Mouse (Mus musculus): ENCODE measurements around the gene Mybpc2.

The Mybpc2 gene

DNA sequence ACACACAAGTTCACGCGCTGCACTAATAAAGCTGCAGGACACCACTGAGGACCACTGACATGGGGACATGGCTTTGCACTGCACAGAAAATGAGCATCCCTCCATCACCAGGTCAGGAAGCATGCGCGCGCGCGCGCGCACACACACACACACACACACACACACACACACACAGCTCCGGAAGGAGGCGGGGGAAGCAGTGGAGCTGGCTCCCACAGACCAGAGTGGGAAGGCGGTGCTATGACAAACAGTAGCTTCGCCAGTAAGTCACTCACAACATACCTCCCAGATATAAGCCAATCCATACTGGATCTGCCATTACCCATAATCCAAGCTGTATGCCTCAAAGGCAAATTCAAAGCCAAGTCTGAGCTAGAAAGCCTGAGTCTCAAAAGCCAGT, 22.6 kb upstream of the Mybpc2 start:
- no peak for DNase-seq (ENCODE audit: low read depth, low spot score)

DNA sequence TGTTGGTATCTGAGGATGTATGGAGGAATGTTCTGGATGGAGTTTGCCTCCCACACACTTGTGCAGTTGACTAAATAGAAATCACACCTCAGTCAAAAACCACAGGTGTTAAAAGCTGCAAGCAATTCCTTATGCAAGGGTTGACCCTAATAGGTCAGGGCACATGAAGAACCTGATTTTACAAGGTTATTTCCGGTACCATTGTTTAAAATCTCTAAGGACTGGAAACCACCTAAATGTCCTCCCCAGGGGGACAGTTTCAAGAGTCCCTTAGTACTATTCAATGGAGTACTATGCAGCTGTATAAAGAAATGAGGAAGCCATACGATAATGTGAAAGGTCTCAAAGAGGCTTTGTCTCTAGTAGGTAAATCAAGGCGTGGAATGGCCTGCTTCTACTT, 21.8 kb upstream of the Mybpc2 start:
- DNase-seq (ENCODE audit: low read depth, low spot score) = peak; percentile 51

DNA sequence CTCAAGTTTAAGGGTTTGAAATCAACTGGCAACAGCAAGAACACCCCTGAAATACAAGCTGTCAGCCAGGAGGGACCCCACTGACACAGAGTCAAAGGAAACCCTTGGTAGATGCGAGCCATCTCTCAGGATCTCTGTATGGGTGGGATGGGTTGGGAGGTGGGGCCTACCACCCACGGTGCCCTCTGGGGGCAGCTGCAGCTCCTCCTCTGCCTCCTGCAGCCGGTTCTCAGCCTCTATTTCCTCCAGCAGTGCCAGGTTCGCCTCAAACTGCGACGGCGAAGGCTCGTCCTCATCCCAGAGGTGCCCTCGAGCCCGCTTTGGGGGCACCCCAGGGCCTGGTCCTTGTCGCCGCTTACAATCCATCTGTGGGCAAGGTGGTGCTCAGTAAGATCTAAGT, 18.6 kb upstream of the Mybpc2 start:
- no peak for DNase-seq (ENCODE audit: low read depth, low spot score)

DNA sequence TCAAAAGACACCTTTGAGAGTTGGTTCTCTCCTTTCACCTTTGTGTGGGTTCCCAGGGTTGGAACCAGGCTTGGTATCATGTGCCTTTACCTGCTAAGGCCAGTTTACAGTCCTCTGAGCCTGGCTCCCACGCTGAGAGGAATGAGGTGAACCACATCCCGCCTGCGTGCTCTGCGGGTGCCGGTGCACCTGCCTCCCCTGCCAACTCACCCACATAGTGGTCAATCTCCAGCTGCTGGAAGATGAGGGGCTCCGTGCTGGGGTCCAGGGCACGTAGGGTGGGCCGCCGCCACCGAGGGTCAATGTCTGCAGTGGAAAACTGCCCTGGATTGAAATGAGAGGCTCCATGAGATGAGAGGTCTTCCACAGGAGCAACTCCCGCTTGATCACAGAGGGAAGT, 18.1 kb upstream of the Mybpc2 start:
- DNase-seq (ENCODE audit: low read depth, low spot score) = no peak

DNA sequence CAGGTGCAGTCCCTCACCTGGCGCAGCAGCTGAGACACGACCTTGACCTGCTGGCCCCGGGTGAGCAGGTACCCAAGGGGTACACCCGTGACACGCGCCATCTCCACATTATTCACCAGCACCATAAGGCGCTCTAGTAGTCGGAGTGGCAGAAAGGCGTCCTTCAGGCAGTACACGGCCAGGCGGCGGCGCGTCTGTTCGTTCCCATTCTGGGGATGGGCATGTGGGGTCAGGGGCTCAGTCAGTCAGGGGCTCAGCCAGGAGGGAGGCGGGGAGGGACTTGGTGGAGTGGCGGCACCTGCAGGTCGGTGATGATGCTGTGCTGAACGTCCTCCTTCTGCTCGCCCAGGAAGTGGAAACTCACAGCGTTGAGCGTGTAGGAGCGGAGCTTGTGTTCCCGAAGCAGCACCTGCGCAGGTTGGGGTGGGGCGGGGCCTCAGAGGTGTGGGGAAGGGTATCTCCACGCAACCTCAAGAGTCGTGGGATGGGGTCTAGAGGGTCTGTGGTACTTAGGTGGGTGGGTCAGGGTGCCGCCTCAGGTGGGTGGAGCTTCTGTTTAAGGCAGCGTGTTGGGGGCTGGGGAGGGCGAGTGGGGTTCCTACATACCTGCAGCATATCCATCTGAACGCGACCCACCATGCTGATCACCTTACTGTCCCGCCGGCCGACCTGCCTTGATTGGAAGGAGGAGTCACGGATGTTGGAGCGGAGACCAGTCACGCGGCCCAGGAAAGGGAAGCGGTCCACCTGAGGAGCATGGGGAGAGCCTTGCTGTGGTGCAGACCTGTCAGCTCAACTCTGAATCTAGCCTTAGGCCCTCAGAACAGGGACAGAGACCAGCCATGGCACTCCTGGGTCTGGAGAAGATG, 14.5 kb upstream of the Mybpc2 start:
- DNase-seq (ENCODE audit: low read depth, low spot score) = no peak

DNA sequence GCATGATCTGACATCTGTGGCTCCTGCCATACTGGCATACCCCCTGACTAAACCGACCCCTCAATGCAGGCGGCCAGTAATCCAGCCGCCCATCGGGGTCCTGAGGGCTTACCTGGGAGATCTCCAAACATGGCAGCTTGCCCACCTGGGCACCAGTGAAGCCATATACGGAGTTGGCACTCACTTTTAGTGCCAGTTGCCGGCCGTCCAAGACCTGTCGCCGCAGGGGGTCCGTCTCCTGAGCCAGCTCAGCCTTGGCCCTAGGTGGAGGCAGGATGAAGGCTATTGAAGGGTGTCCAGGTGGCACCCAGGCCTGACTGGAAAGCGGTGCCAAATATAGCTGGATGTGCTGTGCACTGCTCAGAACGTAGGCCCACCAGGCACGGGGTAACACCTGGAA, 13.0 kb upstream of the Mybpc2 start:
- DNase-seq (ENCODE audit: low read depth, low spot score) = no peak

DNA sequence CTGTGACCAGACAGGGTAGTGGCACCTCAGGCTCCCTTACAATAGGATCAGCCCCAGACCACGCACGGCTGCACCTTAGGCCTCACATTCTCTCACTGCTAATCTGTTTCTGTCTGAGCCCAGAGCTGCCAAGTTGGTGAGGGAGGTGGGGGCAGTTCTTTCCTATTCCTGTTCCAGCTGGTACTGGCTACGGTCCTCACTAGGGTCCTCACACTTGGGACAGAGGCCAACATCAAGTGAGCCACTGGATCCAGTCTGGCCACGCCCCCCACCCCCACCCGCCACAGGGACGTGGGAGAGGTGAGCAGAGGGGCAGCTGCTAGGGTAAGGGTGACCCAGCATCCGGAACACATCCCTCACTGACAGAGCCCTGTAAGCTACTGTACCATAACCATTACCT, 12.6 kb upstream of the Mybpc2 start:
- DNase-seq (ENCODE audit: low read depth, low spot score) = no peak

DNA sequence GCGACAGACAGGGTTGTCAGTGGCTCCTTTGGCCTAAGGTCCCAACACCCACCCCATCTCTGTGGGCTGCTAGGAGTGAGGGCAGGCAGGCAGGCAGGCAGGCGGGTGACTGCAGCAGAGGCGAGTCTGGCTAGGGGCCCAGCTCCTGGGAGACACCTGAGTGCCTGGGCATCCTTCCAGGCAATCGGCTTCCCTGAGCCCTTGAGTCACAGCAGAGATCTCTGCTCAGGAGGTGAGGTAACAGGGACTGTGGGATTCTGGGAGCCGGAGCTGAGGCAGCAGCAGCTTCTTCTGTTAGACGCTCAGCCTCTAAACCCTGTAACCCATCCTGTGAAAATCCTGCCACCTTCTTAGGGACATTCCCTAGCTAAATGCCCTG, 12.1 kb upstream of the Mybpc2 start:
- DNase-seq (ENCODE audit: low read depth, low spot score) = no peak

DNA sequence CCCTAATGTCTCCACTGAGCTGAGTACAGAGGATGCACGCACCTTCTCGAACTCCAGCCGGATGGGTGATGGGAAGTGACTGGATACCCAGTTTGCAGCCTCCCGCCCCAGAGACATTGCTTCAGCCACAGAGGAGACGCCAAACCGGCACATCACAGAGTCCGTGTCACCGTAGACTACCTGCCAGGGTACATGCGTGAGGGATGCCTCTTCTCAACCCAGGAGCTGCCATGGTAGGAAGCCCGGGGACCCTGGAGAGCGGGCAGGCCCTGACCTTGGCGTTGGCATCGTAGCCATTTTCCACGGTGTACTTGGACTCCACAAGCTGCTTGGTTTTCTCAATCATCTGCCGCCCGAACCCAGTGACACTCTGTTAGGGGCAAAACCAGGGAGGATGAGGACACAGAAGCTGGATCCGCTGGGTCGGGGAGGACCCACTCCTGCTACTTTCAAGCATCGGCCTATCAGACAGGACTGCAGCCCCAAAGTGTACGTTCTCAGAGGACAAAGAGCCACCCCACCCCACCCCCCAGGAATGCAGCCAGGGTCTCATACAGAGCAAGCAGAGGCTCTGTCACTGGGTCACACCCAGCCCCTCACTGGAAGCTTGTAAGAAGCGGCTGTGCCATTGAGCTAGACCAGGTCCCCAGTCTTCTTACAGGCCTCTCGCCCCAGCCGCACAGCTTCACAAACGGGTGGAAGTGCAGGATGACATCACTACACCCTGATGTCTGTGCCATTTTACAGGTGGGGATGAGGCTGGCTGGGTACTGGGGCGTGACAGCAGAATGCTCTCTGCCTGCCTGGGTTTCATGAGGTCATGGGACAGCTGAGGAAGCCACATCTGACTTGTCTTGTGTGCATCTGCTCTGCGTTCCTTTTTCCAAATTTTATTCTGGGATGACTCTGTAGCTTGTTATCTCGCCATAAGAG, 11.5 kb upstream of the Mybpc2 start:
- peak; percentile 68 for DNase-seq (ENCODE audit: low read depth, low spot score)

DNA sequence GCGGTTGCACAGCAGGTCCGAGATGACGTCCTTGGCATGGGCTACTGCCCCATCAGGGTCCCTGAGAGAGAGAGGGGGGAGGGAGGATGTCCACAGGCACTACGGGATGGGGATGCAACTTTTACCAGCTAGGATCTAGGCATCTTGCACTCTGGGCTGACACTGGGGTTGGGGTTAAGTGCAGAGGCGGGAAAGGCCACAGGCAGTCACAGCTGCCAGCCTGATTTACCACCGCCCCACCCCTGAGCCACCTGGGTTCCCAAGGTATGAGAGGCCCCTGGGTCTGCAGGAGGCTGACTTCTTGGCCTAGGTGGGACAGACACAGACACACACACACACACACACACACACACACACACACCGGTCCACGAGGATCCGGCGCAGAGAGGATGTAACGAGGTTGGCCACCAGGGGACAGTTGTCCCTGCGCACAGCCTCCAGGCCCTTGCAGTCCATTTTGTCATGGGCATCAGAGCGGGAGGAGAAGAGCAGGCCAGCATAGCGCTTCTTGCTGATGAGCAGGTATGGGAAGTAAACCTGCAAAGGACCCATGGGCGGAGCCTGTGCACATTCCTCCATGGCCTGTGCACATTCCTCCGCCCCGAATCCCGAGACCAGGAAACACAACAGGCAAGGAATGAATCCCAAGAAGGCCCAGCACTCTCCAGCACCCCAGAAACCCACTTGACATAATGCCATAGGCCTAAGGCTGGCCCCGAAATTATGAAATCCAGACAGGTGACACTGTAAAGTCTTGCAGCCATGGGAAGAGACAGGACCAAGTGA, 10.4 kb upstream of the Mybpc2 start:
- peak; percentile 76 for DNase-seq (ENCODE audit: low read depth, low spot score)

DNA sequence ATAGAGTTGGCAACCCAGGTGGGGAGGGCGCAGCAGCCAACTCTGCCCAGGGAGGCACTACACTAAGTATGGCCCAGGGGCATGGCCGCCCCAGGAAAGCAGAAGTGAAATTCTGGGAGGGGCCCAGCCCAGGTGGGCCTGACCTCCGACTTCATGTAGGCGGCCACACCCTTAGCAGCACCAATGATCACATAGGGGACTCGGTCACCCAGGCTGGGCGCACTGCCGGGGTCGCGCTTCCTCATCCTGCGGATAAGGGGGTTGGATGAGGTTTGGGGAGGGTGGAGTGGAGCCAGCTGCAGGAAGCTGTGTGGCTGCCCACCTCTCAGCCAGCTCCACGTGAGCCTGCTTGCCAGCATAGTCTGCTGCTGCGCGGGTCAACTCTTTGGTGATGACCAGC, 9.8 kb upstream of the Mybpc2 start:
- DNase-seq (ENCODE audit: low read depth, low spot score) = no peak

DNA sequence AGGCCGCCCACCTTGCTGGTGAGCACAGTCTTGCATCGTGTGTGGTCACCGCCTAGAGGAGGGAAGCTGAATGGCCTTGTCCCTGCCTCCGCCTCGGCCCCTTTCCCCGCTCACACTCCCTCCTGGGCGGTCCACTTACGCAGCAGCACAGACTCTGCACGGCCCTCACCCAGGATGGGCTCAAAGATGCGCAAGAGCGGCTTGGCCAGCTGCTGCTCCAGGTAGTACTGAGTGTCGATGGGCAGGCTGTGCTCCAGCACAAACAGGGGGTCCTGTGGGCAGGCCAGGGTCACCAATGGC, 9.2 kb upstream of the Mybpc2 start:
- no peak for DNase-seq (ENCODE audit: low read depth, low spot score)

DNA sequence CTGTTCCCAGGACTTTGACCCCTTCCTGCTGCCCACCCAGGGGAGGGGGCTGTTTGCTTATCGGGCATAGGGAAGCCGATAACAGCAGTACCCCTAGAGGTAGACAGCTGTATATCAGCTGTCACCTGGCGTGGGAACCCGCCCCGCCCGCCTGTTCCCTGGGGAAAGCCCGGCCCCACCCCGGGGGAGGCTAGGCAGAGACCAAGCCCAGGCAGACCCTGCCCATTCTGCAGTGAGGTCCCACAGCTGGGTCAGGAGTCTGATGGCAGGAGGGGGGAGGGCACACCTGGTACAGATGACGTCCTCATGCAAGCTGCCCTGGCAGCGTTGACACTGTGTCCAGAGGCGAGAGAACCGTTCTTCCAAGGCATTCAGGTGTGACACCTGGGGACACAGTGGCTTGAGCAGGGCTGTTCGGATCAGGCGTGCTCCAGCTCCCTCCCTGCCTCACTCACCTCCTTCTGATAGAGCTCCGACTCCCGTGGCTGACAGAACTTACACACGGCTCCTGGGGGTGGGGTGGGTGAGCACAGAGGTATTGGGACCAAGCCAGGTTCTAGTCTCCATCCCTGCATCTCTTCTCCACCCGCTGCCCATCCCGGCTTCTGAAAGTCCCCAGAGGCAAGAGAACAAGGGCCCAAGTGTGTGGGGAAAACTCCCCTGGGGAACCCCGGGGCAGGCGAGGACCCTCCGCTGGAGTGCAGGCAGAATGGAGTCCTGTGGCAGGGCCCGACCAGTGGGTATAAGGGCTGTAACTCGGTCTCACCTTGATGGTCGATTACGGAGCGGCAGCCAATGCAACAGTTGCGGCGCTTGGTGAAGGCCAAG, 8.7 kb upstream of the Mybpc2 start:
- no peak for DNase-seq (ENCODE audit: low read depth, low spot score)

DNA sequence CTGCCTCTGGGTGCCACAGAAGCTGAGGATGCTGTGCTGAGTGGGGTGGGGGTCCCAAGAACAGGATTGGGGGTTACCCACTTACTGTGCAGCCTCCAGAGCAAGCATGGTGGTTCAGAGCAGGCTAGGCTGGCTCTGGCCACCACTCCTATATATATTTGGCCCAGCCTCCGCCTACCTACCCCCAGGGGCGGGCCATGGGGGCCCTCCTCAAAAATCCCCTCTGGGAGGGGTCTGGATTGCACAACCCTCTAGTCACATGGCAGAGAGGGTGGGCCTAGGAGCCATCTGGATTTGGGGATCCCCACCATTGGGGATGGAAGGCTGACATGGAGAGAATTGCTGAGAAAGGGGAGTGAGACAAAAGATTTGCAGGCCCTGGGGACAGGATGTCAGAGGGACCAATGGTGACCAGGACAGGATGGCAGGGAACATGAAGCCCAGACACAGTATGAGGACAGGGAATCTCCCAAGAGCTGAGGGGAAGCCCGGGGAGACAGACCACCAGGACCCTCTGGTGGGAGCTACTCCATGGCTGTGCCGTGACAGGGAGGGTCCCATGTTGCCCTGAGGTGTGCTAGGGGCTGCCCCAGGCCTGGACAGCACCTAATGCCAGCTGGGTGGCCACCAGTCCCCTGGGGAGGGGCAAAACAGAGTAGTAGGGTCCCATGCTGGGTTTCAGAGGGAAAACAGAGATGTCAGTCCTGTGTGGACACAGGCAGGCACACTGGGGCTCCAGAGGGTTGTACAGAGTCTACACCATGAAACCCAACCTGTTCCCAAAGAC, 7.7 kb upstream of the Mybpc2 start, which contains the start of gene Spib:
TSS of gene Spib (minus strand) at position 126 of the 787 bp plus-strand sequence.
- DNase-seq (ENCODE audit: low read depth, low spot score) = no peak

DNA sequence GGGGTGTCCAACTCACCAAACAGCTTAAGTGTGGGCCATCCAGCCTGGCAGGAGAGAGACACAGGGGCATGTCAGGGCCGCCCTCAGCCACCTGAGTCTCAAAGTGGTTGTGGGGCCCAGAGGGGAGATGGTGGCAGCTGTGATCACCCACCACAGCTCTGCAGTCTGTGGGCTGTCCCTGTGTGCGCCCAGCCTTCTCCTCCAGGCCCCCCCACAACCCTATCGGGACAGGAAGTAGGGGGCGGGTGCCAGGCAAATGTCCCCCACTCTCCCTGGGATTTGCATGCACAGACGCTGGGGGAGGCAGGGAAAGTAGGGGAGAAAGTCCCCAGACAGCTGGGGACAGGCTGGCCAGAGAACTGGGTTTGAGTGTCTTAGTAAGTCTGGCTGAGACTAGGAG, 6.8 kb upstream of the Mybpc2 start:
- no peak for DNase-seq (ENCODE audit: low read depth, low spot score)

DNA sequence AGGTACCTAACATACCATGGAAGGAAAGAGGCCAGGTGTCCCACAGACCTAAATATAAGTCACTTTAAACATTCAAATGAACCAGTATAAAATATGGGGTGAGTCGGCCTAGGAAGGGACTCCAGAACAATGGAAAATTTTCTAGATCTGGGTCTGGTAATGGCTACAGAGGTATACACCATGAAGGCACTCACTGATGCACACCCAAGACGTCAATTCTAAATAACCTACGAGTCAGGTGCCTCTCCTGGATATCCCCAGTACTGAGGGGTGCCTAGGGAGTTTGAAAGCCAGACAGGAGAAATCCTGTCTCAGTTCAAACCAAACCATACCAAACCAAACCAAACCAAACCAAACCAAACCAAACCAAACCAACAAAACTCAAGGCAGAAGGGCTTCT, 6.1 kb upstream of the Mybpc2 start:
- no peak for DNase-seq (ENCODE audit: low read depth, low spot score)

DNA sequence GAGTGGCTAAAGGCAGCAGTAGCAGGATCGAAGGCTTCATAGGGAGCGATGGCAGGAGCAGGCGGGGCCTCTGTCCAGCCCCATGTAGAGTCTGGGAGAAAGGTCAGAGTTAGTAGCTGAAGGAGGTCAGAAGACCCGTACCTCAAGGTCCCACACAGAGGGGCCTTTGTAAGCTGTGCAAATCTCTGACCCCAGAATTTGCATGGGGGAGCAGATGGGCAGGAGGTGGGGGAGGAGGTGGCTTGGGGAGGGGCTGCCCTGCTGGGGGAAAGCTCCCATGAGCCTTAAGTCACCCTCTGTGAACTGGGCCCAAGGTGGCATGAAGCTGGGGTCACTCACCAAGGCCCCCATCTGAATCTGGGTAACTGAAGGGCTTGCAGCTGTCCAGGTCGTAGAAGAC, 5.1 kb upstream of the Mybpc2 start:
- DNase-seq (ENCODE audit: low read depth, low spot score) = no peak

DNA sequence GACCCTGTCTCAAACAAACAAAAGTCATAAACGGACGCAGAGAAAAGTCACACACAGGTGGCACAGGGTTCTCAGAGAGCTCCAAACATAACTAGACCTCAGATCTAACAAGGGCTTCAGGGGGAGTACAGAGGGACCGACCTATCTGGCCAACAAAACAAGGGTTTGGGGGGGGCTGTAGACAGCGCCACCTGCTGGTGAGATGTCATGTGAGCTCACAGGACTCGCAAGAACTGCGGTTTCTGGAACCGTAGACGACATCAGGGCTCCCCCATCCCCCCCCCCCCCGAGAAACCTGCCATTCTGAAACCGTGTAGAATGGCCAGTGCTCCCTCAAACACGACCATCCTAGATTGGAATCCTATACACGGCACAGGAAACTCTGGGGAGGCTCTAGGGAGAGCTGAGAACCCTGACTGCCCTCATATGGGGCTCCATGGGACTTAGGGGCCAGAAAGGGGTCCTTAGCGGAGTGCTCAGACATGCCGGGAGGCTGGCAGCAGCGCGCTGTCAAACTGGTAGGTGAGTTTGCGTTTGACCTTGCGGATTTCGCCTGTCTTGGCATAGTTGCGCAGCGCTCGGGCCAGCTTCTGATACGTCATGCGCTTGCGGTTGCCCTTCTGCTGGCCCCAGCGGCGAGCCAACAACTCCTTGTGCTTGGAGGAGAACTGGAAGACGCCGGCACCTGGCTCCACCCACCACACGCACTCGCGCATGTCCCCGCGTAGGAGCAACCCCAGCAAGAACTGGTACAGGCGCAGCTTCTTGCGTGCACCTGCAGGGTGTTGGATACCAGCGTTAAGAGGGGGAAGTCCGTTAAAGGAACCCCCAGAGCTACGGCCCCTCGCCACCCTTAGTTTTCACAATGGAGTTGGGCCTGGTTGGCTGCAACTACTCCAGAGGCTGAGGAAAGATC, 3.3 kb upstream of the Mybpc2 start:
- DNase-seq (ENCODE audit: low read depth, low spot score) = peak; percentile 74

DNA sequence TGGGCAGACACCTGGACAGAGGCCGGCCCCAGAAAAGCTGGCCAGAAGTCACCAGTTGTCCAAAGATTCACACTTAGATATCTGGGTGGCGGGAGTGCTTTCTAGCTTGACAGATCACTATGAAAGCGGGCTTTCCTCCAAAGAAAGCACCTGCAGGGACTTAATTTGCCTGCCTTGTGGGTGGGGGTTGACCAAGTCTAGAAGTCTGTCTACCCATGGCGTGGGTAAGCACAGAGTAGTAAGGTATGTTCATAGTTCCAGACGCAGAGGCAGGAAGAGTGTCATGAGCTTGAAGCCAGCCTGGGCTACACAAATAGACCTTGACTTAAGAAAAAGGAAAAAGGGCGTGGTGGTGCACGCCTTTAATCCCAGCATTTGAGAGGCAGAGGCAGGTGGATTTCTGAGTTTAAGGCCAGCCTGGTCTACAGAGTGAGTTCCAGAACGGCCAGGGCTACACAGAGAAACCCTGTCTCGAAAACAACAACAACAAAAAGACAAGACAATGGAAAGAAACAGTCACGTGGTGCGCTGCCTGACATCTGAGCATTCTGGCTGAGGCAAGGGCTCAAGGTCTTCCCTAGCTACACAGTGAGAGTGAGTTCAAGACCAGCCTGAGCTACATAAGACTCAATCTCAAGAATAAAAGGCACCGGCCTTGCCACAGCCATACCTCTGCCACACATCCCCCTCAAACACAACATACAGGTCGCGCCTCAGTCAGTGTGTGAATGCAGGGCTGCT, 2.1 kb upstream of the Mybpc2 start:
- DNase-seq (ENCODE audit: low read depth, low spot score) = peak; percentile 58

Data from R1 (cell line).